Mouse (Mus musculus): Measurements from ENCODE around the gene Sh3rf3.

DNA sequence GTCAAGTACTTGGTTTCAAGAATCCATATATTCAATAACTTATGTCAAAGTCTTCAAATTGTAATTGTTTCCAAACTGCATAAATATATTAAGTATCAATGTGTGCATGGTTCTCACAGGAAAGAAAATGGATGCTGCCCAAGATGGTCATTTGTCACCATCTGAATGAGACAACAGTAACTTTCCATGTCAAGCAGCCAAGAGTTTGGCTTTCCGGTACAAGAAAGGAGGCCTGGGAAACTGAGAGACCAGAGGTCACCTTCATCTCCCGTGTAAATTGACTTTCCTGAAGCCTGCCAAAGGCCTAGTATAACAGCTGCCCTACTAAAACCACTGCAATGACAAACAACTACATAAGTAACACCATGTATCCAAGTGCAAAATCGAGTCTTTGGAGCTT lies 369.1 kb downstream of the Sh3rf3 start:
- TF ChIP-seq CTCF (IDR thresholded peaks at IDR 0.05) (no peak), EP300 (IDR thresholded peaks at IDR 0.05) (no peak)
